Mouse (Mus musculus) erythroblast, embryonic 14.5 days (primary cell): Measurements from ENCODE around the gene Sp8. TPM values are rescaled to one million over a fixed set of nuclear protein-coding genes. Genes with fewer than 3 reads are reported as not detected.

Source experiments
- H3K27me3 ChIP-seq: 2 replicates; pipeline ENCODE4 v1.6.1; 2012; ENCODE audit warnings: inconsistent platforms; ENCODE audit not compliant: control insufficient read depth
- H3K36me3 ChIP-seq: 2 replicates; pipeline ENCODE4 v1.6.1; 2012; ENCODE audit warnings: mild to moderate bottlenecking, inconsistent platforms; ENCODE audit not compliant: control insufficient read depth
- H3K4me1 ChIP-seq: 2 replicates; pipeline ENCODE4 v1.6.1; 2012; ENCODE audit warnings: inconsistent platforms; ENCODE audit not compliant: control insufficient read depth
- H3K4me3 ChIP-seq: replicated peaks from 2 replicates; pipeline ENCODE3; 2012; ENCODE audit warnings: moderate library complexity, mild to moderate bottlenecking, inconsistent platforms
- H3K9me3 ChIP-seq: 2 replicates; pipeline ENCODE4 v1.6.1; 2012; ENCODE audit warnings: low read length, inconsistent platforms, mixed read lengths; ENCODE audit not compliant: control insufficient read depth
- GATA1 ChIP-seq: IDR thresholded peaks from 2 replicates; pipeline ENCODE4 v1.6.1; 2012; ENCODE audit warnings: low read length, inconsistent platforms, mixed read lengths
- TAL1 ChIP-seq: IDR thresholded peaks from 3 replicates; pipeline ENCODE4 v1.6.1; 2012; ENCODE audit warnings: low read length, inconsistent platforms, mixed read lengths
- polyA plus RNA-seq: library from polyadenylated mRNA; stranded (reverse); fragments of >175 nt; gene quantifications from 2 replicates; pipeline ENCODE4 v1.2.3, GENCODE M21; 2012

Gene Sp8
- polyA plus RNA-seq, 1 experiment: not detected

DNA sequence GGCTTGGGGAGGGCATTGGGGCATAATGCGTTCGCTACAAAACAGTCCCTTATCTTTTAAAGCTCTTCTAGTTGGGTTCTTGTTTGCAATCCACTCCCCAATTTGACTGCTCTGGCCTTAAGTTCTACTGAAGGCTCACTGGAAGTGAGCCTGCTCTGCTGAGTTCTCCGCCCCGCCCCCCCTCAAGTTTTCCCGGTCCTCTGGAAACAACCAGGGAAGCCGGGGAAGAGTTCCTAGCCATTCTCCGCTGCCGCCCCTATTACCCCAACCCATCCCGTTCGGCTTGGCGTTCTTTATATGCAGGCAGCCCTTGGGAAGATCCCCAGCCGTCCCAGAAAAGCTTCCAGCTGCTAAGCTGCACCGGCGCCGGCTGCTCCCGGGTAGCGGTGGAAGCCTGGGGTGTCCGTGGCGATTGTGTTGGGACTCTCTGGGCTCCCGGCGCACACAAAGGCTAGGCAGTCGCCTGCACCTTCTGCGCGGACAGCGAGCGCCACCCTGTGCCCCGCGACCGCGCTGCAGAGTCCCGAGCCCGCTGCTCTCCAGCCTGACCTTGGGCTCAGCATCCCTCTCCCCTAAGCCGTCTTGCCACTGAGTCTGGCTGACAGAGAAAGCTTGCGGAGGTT lies 8.8 kb downstream of the Sp8 start:
- Histone ChIP-seq H3K4me3 (no peak overlapping the region), H3K4me1 (no peaks in the 10 kb centered on the region), H3K9me3 (no peaks in the 10 kb centered on the region; the same call in 1 of the 2 replicates), H3K36me3 (no peaks in the 10 kb centered on the region), H3K27me3 (peaks cover 62% of the 10 kb centered on the region)
- TF ChIP-seq TAL1 (no peak), GATA1 (no peak)

DNA sequence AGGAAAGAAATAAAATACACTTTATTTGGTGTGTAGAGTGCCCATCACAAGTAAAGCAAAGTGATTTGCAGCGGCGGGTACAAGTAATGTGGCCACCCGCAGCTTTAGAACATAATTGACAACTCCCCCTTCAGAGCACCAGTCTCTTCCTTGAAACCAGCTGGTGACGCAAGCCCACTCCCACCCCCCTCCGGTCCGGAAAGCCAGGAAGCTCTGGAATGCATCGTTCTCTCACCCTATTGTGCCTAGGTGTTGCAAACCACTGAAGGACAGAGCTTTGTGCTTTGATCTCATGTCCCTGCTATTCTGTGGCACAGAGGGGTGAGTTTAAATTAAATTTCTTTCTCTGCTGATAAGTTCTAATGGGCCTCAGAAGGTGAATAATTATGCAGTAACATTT lies 10.0 kb downstream of the Sp8 start:
- H3K27me3 ChIP-seq: peaks cover 50% of the 10 kb centered on the region
- no peaks in the 10 kb centered on the region for H3K9me3 ChIP-seq
- TF ChIP-seq TAL1 (no peak), GATA1 (no peak)

DNA sequence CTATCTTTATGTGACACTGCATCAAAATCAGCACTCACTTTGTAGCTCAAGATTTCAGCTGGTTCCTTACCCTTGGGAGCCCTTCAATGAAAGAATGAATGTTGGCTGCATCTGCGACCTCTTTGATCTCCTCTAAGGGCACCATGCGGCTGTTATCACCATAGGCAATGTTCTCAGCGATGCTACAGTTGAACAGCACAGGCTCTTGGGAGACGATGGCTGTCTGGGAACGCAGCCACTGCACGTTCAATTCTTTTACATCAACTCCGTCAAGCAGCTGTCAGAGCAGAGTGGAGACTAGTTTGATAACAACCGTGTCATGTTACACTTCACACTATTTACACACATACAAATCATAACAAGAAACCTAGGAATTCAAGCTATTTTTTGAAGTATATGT lies 26.5 kb downstream of the Sp8 start:
- TF ChIP-seq TAL1 (no peak), GATA1 (no peak)
- no peaks in the 10 kb centered on the region for H3K36me3 ChIP-seq
- no peaks in the 10 kb centered on the region for H3K9me3 ChIP-seq
- H3K4me1 ChIP-seq: no peaks in the 10 kb centered on the region
- no peaks in the 10 kb centered on the region for H3K27me3 ChIP-seq
- H3K4me3 ChIP-seq: no peak overlapping the region

More for the DNA sequence above, 10.0 kb downstream of the Sp8 start:
- Histone ChIP-seq H3K4me3 (no peak overlapping the region), H3K4me1 (no peaks in the 10 kb centered on the region), H3K36me3 (no peaks in the 10 kb centered on the region)

DNA sequence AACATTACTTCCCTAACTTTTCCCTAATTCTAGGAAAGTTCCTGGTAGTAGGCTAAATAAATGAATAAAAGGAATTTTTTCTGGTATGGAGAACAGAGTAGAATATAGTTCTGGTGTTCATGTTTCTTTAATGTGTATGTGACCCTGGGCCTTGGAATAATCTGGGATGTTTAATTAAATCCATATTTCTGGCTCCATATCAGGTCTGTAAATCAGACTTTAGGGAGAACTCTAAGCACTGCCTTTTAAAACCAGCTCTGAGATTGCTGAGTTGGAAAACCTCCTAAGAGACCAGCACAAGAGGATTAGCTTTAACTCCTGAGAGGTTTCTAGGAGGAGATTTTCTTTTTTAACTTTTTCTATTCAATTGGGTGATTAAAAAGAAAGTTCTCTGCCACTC lies 36.7 kb downstream of the Sp8 start:
- no peak for TF ChIP-seq GATA1
- H3K9me3 ChIP-seq: no peaks in the 10 kb centered on the region
- H3K4me1 ChIP-seq: no peaks in the 10 kb centered on the region
- H3K27me3 ChIP-seq: no peaks in the 10 kb centered on the region
- no peak overlapping the region for H3K4me3 ChIP-seq
- no peaks in the 10 kb centered on the region for H3K36me3 ChIP-seq

DNA sequence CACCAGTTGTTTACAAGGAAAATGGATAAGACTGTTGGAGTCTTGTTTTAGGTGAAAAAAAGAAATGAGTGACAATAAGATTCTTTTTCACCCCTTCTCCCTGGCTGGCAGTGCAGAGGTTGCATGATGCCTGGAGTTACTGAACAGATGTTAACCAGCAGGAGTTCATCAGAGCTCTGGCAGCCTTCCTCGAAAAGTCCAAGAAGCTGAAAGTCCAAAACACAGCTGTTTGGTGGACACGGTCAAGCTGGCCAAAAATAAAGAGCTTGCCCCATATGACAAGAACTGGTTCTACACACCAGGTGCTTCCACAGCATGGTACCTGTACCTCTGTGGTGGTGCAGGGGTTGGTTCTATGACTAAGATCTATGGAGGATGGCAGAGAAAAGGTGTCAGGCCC lies 41.8 kb downstream of the Sp8 start:
- no peaks in the 10 kb centered on the region for H3K4me1 ChIP-seq
- no peaks in the 10 kb centered on the region for H3K27me3 ChIP-seq
- H3K9me3 ChIP-seq: no peaks in the 10 kb centered on the region
- no peak overlapping the region for H3K4me3 ChIP-seq
- no peaks in the 10 kb centered on the region for H3K36me3 ChIP-seq
- no peak for TF ChIP-seq GATA1
- no peak for TF ChIP-seq TAL1

Other genes starting within 250 kb of the Sp8 start
- gene Abcb5, start 120.1 kb downstream of the Sp8 start, polyA plus RNA-seq: not detected in 2 replicates